Mouse (Mus musculus) spleen, adult 12 weeks (tissue): Measurements from ENCODE around the gene Bcl3.
A peak's percentile ranks its signal among the peaks of the same experiment; 100 is the strongest.
"Not testable (repeated sequence)": the region's sequence is repeated elsewhere in the genome, so short reads cannot be mapped to it uniquely, and the experiment has no call there.

Experiments
- DNase-seq: peaks from one replicate; pipeline ENCODE4 v3.0.0; 2022; ENCODE audit warnings: low spot score

Gene Bcl3

DNA sequence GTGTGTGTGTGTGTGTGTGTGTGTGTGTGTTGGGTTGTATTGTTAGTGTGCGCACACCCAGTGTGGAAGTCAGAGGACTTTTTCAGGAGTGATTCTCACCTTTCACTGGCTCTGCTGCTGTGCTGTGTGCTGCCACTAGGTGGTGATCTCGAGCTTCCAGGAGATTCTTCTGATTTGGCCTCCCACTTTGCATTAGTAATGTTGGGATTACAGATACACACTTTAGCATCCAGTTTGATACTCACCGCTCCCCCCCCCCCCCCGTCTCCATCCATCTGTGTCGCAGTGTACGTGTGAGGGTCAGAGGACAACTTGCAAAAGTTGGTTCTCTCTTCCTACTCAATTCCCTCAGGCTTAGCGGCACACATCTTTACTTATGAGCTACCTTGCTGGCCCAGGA, 19.6 kb downstream of the Bcl3 start:
- DNase-seq: no peak

- DNase-seq: no peak
Observed at GRCm38 (mm10) chr7:19800764-19801163, 21.8 kb downstream of the Bcl3 start.

GRCm38 (mm10) chr7:19796697-19797588, 25.6 kb downstream of the Bcl3 start, which contains the start of gene Cblc:
Gene Cblc (minus strand): TSS chr7:19796809.
- peak; percentile 72 for DNase-seq

- DNase-seq: no peak
Observed at GRCm38 (mm10) chr7:19796254-19796653, 26.3 kb downstream of the Bcl3 start.

DNA sequence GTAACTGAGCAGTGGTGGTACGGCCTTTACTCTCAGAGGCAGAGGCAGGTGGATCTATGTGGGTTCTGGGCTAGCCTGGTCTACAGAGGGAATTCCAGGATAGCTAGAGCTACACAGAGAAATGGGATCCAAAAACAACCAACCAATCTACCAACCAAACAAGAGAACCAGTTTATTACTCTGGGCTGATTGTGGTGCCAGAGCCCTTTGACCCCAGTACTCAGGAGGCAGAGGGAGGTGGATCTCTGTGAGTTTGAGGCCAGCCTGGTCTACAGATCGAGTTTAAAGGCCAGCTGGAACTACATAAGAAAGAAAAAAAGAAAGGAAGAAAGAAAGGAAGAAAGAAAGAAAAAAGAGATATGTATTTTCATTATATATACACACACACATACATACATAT, 27.3 kb downstream of the Bcl3 start:
- no peak for DNase-seq

DNA sequence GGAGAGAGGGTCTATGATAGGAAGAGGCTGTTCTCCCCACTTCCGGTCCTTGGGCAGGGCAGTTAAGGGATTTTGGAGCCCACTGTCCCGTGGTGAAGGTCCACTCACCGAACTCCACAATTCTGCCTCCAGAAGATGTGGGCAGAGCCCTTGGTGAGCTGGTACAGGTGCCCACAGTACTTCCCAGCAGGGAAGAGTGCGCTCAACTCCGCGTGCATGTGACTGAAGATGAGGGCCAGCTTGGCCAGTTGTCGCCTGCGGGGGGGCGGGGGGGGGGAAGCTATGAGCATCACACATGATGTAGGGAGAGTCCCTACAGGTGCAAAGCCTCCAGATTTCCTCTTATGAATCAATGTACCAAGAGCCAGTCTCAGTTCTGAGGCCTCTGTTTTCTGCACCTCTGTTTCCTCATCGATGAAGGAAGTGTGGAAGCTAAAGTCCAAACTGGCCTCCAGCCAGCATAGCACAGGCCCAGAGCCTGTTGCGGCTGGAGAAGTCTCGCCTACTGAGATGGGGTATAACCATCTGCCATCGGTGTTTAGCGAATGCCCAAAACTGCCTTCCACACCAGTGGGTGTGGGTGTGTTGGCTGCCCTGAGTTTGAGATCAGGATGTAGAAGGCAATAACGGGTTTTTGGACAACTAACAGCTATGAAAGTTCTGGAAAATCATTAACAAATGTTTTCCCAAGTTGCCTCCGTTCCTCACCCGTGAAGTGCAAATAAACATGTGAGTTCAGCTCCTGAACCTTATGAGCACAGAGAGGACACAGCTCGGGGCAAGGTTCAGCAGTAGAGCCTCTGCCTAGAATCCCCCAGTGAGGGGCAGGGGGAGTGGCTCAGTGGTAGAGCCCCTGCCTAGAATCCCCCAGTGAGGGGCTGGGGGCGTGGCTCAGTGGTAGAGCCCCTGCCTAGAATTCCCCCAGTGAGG, 29.6 kb downstream of the Bcl3 start:
- no peak for DNase-seq

GRCm38 (mm10) chr7:19791504-19791903, 31.1 kb downstream of the Bcl3 start:
- not testable (repeated sequence) for DNase-seq

DNA sequence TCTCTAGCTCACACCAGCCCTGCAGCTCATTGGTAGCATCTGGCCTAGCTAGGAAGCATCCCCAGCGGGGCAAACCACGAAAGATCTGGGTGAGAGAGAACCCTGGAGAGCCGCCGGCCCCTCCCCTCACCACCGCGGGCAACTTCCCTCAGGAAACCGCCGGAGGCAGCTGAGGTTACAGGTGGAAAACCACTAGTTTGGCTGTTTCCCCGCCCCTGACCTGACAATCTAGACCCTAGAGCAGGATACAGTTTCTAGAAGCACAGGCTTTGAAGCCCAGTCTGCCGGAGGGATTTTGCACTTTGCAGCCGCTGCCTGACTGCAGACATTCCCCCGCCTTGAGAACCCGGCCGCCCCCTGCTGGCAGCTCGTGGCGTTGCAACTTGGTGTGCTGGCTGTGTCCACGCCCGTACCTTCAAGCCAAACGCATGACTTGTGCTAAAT, 32.6 kb downstream of the Bcl3 start:
- DNase-seq: peak; percentile 55

DNA sequence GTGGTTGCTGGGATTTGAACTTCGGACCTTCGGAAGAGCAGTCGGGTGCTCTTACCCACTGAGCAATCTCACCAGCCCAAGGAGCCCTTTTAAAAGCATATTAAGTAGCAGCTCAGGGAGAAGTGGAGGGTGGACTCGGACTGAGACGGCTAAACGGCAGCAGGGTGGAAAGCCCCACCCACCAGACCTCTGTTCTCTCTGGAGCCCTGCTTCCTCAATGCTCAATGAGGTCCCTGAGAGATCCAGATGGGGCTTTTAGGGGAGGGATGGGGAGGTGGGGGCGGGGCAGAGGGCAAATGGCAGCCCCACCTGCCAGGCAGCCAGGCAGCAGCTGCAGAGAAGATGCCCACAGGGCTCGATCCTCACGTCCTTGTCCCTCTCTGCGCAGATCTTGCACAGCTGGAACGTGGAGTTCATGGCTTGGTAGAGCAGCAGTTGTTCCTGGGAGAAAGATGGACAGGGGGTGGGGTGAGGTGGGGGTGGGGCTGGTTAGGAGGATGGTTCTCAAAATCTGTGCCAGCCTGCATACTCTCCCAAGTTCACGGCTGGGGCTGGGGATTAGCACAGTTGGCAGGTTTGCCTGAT, 36.6 kb downstream of the Bcl3 start:
- DNase-seq: no peak

DNA sequence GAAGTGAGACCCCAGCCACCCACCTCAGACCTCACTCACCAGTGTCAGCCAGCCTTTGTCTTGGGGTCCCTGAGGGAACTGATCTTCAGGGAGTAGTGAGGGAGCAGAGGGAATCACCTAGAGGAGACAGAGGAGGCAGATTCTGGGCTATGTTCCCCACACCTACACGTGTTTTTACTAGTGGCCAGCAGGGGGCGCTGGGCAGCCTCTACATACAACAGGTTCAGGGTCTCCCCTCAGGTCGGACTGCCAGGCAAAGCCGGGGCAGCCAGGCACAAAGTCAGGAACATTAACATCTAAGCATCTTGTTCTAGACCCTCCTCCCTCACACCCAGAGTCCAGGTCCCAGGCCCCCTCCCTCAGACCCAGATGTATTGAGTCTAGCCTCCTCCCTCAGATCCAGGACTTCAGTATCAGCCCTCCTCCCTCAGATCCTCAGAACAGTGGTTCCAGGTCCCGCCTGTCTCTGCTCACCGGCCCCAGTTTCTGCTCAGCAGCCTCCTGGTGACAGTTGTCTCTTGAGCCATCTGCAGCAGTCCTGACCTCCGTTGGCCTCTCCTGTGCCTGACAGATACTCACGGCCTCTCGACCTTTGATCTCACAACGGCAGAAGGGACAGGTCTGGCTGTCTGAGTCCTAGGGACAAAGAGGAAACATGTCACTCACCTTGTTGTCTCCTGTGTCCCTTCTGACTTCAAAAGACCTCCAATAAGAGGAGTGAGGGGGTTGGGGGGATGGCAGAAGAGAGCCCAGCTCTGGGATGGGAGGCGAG, 37.6 kb downstream of the Bcl3 start:
- no peak for DNase-seq

DNA sequence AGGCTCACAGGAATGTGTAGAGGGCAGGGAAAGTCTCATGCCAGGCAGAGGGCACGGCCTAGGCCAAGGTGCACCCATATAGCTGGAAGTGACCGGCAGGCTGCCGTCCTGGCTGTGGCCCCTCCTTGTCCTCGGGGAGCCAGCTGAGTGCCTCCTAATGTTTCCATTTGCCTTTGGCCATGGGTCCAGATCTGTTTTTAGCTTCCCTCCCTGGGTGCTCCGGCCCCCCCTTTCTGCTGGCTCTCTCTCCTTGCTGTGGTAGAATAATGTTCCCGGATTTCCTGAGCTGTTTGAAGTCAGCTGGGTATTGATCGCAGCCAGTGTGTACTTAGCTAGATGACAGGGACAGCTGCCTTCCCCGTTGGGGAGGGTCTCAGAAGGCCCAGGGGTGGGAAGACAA, 38.9 kb downstream of the Bcl3 start:
- DNase-seq: no peak

DNA sequence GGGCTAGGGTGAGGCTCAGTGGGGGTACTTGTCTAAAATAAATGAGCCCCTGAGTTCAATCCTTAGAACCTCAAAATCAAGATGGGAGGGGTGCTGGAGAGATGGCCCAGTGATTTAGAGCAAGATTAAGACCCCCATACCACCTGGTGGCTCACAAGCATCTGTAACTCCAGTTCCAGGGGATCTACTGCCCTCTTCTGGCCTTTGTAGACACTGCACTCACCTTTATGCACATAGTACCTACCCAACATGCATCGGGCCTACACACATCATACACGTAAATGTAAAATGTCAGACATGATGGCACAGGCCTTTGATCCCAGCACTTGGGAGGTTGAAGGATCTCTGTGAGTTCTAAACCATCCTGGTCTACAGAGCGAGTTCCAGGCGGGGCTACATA, 39.9 kb downstream of the Bcl3 start:
- DNase-seq: no peak

DNA sequence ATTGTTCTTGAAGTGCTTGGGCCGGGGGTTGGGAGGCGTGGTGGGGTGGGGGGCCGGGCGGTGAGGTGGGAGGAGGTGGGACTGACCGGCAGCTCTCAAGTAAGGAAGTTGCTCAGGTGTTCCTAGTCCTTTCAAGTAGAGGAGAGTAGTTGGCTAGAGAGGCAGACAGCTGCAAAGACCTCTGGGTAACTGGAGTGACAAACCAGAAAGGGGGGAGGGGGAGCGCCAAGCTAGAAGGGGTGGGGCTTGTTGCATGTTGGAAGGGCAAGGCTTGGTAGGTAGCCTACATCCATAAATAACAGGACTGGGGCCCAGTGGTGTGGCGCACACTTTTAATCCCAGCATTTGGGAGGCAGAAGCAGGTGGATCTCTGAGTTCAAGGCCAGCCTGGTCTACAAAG, 40.8 kb downstream of the Bcl3 start:
- DNase-seq: no peak

- no peak for DNase-seq
Observed at GRCm38 (mm10) chr7:19779903-19780302, 42.7 kb downstream of the Bcl3 start.

DNA sequence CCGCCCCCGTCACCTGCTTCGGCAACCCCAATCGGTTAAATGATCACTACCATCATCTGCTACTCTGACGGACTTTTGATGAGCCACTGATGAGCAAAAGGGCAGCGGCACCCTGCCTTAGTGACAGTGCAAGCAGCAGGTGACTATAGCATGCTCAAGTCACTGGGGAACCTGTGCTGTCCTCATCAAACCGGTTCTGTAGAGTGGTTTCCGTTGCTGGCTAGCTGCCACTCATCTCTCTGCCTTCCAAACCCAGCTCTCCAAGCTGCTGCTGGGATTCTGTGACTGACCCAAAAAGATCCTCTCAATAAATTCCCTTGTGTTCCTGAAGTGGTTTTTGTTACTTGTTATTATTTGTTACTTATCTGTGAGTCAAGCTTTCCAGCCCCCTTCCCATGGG, 43.9 kb downstream of the Bcl3 start:
- no peak for DNase-seq

DNA sequence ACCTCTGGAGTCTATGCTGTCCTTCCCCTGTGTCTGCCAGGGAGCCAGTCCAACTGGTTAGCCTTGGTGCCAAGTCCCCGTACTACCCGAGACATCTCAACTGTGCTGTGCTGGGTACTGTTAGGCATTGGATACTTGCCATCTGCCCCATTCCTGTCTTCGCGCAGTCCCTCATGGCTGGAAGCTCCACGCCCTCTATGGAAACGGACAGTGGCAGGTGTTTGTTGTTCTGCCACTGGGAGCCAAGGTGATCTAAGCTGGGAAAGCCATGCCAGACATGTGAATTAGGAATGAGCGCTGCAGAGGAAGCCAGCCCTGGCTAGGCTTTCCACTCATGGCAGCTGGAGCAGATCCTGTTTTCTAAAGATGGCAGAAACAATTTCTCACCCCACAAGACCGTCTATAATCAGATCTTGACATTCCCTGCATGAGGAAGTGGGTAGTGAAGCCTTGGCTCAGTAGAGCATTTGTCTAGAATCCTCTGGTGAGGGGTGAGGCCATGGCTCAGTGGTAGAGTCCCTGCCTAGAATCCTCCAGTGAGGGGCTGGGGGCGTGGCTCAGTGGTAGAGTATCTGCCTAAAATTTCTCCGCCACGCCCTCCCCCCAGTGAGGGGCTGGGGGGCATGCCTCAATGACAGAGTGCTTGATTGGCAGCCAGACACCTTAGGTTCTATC, 45.4 kb downstream of the Bcl3 start:
- DNase-seq: no peak

GRCm38 (mm10) chr7:19771682-19772081, 50.9 kb downstream of the Bcl3 start:
- DNase-seq: no peak

- DNase-seq: no peak
Observed at GRCm38 (mm10) chr7:19770984-19771391, 51.6 kb downstream of the Bcl3 start, which contains the start of gene Bcam. Gene Bcam (minus strand): TSS chr7:19771016.

GRCm38 (mm10) chr7:19770375-19770754, 52.2 kb downstream of the Bcl3 start:
- DNase-seq: no peak

DNA sequence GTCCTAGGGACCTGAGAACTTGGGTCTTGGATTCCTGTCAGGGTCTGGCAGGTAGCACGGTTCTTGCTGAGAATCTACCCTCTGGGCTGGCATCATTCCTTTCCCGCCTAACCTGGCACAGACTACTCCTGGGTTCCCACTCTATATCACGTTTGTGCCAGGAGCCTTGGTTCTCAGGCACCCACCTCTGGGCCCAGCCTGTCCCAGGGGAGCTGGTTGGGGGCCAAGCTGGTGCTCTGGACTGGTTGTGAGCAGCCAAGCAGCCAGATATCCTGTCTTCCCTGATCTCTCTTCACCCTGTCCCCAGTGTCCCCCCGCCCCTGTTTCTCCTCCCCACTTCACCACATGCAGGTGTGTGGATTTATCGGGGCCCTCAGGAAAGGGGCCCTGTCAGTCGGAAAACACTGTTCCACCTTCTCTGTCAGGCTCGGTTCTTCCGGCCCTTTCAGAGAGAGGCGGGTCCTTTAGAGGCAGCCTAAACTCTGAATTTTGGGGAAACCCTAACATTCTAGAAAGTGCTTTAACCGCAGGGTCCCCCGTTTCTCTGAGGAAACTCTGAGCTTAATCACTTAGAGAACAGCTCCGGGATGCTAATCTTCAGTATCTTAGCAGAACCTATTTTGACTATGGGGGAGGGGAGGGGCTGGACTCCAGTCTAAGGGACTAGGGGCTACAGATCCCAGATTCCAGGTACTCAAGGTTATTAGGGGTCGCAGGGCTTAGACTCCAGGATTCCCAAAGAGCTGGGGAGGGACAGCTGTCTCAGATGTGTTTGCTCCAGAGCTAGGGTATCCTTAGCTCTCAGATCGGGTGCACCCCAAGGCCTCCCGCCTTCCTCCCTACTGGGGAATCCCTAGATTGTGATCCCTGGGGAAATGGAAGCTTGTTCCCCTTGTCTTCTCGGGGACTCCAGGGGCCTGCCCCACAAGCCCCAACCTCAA, 52.9 kb downstream of the Bcl3 start:
- no peak for DNase-seq
